Comparison of ENCODE assay signal across 9 mouse cellular contexts in the genomic region with DNA sequence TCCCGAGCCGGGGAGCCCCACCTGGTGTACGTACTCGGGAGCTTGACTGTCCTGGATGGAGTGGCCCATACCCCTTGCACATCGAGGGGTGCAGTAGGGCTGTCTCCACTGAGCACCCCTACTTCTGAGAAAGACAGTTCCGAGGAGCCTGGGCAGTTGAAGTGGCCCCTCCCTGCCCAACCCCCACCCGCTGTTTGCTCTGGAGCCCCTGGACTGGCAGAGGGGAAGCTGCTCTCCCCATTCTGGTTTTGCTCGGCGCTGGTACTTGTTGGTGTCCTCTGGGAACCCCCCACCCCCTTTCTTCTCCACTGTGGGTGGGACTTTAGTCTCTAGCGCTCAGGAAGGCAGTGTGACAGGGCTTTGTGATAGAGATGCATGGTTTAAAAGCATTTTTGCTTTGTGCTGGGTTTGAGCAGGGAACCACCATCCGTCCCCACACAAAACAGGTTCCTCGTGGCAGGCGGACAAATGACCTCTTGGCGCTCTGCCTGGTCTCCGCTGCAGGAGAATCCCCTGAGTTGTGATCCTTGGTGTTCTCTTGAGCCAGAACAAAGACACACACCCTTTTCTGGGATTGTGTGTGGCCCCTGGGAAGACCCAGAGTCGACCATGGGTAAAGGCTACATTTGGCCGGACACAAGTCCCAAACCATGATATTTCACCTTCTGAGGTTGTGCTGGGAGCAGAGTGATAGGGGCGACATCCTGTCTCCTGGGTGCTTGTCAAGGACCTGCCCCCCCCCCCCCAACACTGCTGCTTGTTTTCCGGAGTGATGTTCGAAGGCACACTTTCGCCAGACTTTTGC. TPM values are rescaled to one million over a fixed set of nuclear protein-coding genes. Genes with fewer than 3 reads are reported as not detected.
A peak's percentile ranks its signal among the peaks of the same experiment; 100 is the strongest.
DNase-seq lines count a peak whose midpoint lies in the region; ATAC-seq and TF ChIP-seq lines count a peak whose summit lies in the region.
"Had no signal": no experiment of that assay in that cellular context is flagged by ENCODE, and none has a peak within 500 bp of the region (broad histone marks: within the 10 kb centered on the region; RNA-seq: fewer than 3 reads in every experiment).

No protein-coding gene starts in this region.

- H3K27me3 ChIP-seq in heart, embryonic 10.5 days (ENCODE audit: insufficient read depth, poor library complexity, severe bottlenecking), result peaks cover 18% of the 10 kb centered on the region; the same call in 1 of the 2 replicates
- H3K27me3 ChIP-seq in E14TG2a.4 (ENCODE audit: insufficient read depth, low read length), result peaks cover 53% of the 10 kb centered on the region
- no peaks in the 10 kb centered on the region for H3K27me3 ChIP-seq in forebrain, embryonic 12.5 days
- H3K27me3 ChIP-seq in limb, embryonic 14.5 days (ENCODE audit: control insufficient read depth, insufficient read depth, low read length), result no peaks in the 10 kb centered on the region
- H3K27me3 ChIP-seq in stomach, embryonic 14.5 days (ENCODE audit: control insufficient read depth, insufficient read depth, low read length), result no peaks in the 10 kb centered on the region

- TF ChIP-seq CTCF in E14TG2a.4 (conservative IDR thresholded peaks at IDR 0.05; ENCODE audit: low read length), result no peak

- no peak for TF ChIP-seq POLR2A in limb, embryonic 14.5 days (IDR thresholded peaks at IDR 0.05; ENCODE audit: borderline replicate concordance, extremely low read depth, insufficient read depth, insufficient read length)

- peaks cover 17% of the 10 kb centered on the region for H3K4me1 ChIP-seq in heart, embryonic 10.5 days
- peaks cover 31% of the 10 kb centered on the region for H3K4me1 ChIP-seq in E14TG2a.4 (replicated peaks; ENCODE audit: low read depth, low read length)
- peaks cover 38% of the 10 kb centered on the region for H3K4me1 ChIP-seq in forebrain, embryonic 12.5 days
- peaks cover 24% of the 10 kb centered on the region for H3K4me1 ChIP-seq in limb, embryonic 14.5 days (ENCODE audit: control insufficient read depth, insufficient read depth, low read length)
- peaks cover 8% of the 10 kb centered on the region; the same call in 1 of the 2 replicates for H3K4me1 ChIP-seq in stomach, embryonic 14.5 days (ENCODE audit: control insufficient read depth, insufficient read depth, low read length)

- intact Hi-C loops in heart, postnatal 25 days (cut with DNase I), result no loop called here

- H3K4me3 ChIP-seq in heart, embryonic 10.5 days, result peak overlapping the region; percentile 68
- H3K4me3 ChIP-seq in E14TG2a.4 (replicated peaks; ENCODE audit: low read length), result peak overlapping the region; percentile 79
- peak overlapping the region; percentile 78 for H3K4me3 ChIP-seq in forebrain, embryonic 12.5 days (replicated peaks)
- H3K4me3 ChIP-seq in limb, embryonic 14.5 days (replicated peaks; ENCODE audit: low read length), result peak overlapping the region; percentile 65
- H3K4me3 ChIP-seq in stomach, embryonic 14.5 days (ENCODE audit: low read depth, low read length), result peak overlapping the region; percentile 62

- peak overlapping the region; percentile 82 for H3K9ac ChIP-seq in forebrain, embryonic 12.5 days
- peak overlapping the region; percentile 77 for H3K9ac ChIP-seq in limb, embryonic 14.5 days (ENCODE audit: low read depth, low read length, severe bottlenecking)
- peak overlapping the region; percentile 60 for H3K9ac ChIP-seq in stomach, embryonic 14.5 days (replicated peaks; ENCODE audit: low read depth, low read length)

- no peaks in the 10 kb centered on the region for H3K9me3 ChIP-seq in heart, embryonic 10.5 days
- no peaks in the 10 kb centered on the region for H3K9me3 ChIP-seq in E14TG2a.4 (ENCODE audit: low read length)
- no peaks in the 10 kb centered on the region for H3K9me3 ChIP-seq in forebrain, embryonic 12.5 days
- H3K9me3 ChIP-seq in limb, embryonic 14.5 days (ENCODE audit: control insufficient read depth, low read length), result no peaks in the 10 kb centered on the region
- H3K9me3 ChIP-seq in stomach, embryonic 14.5 days (ENCODE audit: control insufficient read depth, low read depth, low read length), result no peaks in the 10 kb centered on the region

- H3K4me2 ChIP-seq in forebrain, embryonic 12.5 days, result peak overlapping the region; percentile 82
- peak overlapping the region; percentile 67 for H3K4me2 ChIP-seq in limb, embryonic 14.5 days (replicated peaks; ENCODE audit: low read depth, low read length, severe bottlenecking)
- H3K4me2 ChIP-seq in stomach, embryonic 14.5 days (replicated peaks; ENCODE audit: low read depth, low read length), result peak overlapping the region; percentile 87

- H3K27ac ChIP-seq in heart, embryonic 10.5 days, result peak overlapping the region; percentile 82
- H3K27ac ChIP-seq in forebrain, embryonic 12.5 days, result peak overlapping the region; percentile 76
- peak overlapping the region; percentile 55 for H3K27ac ChIP-seq in limb, embryonic 14.5 days (replicated peaks; ENCODE audit: low read depth, low read length)
- H3K27ac ChIP-seq in stomach, embryonic 14.5 days (ENCODE audit: low read length), result peak overlapping the region; percentile 48; the same call in 1 of the 2 replicates

- no peaks in the 10 kb centered on the region for H3K36me3 ChIP-seq in heart, embryonic 10.5 days
- H3K36me3 ChIP-seq in E14TG2a.4 (ENCODE audit: insufficient read depth, low read length), result no peaks in the 10 kb centered on the region
- no peaks in the 10 kb centered on the region; the same call in 1 of the 2 replicates for H3K36me3 ChIP-seq in forebrain, embryonic 12.5 days (replicated peaks)
- no peaks in the 10 kb centered on the region for H3K36me3 ChIP-seq in limb, embryonic 14.5 days (ENCODE audit: control insufficient read depth, insufficient read depth, low read length)
- no peaks in the 10 kb centered on the region for H3K36me3 ChIP-seq in stomach, embryonic 14.5 days (ENCODE audit: control insufficient read depth, insufficient read depth, low read length)
- H3K36me3 ChIP-seq: G1E had no signal

- WGBS in heart, embryonic 10.5 days, result 9% methylated on average over 21 of the region's 21 CpGs
- 5% methylated on average over 21 of the region's 21 CpGs for WGBS in forebrain, embryonic 12.5 days
- WGBS in limb, embryonic 14.5 days, result 4% methylated on average over 21 of the region's 21 CpGs
- WGBS in stomach, embryonic 14.5 days, result 4% methylated on average over 21 of the region's 21 CpGs

- ATAC-seq in forebrain, embryonic 12.5 days (ENCODE audit: low FRiP score), result peak; percentile 68
- peak; percentile 20; the same call in 1 of the 2 replicates for ATAC-seq in limb, embryonic 14.5 days (ENCODE audit: low FRiP score, low read depth)
- peak; percentile 48; the same call in 1 of the 2 replicates for ATAC-seq in stomach, embryonic 14.5 days (ENCODE audit: insufficient number of reproducible peaks, insufficient read depth, low FRiP score, low read depth)

- DNase-seq in heart, embryonic 10.5 days (ENCODE audit: low spot score), result no peak
- DNase-seq in heart, postnatal 25 days (ENCODE audit: low spot score), result no peak
- DNase-seq in limb, embryonic 14.5 days (ENCODE audit: low spot score), result peak; percentile 22
- DNase-seq in spleen, postnatal 10 days (ENCODE audit: low spot score in 2 of 2), result no peak
- DNase-seq in urinary bladder, postnatal 36 days (ENCODE audit: low spot score in 2 of 2), result no peak

RNA-seq across cellular contexts. Expression of gene D430019H16Rik, which starts 0.8 kb away (rescaled TPM):
- 0.36 and 1.1 TPM in 2 replicates for polyA plus RNA-seq in heart, embryonic 10.5 days (2016; fragmentation: Nextera tagmentation; extraction: Ambion mirVana)
- under 1 TPM; 0.22 to 0.34 TPM for total RNA-seq in heart, postnatal 25 days (2021)
- polyA plus RNA-seq in forebrain, embryonic 12.5 days (2016; fragmentation: Nextera tagmentation; extraction: Ambion mirVana), result 7.7 and 7.9 TPM in 2 replicates
- 19.3 and 21.4 TPM in 2 replicates for polyA plus RNA-seq in limb, embryonic 14.5 days (2012; rRNA removed)
- polyA plus RNA-seq in limb, embryonic 14.5 days (2014; fragmentation: Nextera tagmentation; extraction: Ambion mirVana), result 4.2 and 5.1 TPM in 2 replicates
- polyA plus RNA-seq in stomach, embryonic 14.5 days (2014; fragmentation: Nextera tagmentation; extraction: Ambion mirVana), result 3.8 and 4.7 TPM in 2 replicates
- polyA plus RNA-seq: G1E had no signal
